Mouse (Mus musculus) C2C12 (cell line): ENCODE results near the gene Olfr561.

Experiments used
- CTCF ChIP-seq: IDR thresholded peaks from one replicate; pipeline ENCODE4 v1.5.1; 2011; ENCODE audit not compliant: control insufficient read depth, insufficient read depth, insufficient read length
- FOSL1 ChIP-seq: IDR thresholded peaks from one replicate; pipeline ENCODE4 v1.8.0; 2011; ENCODE audit warnings: mild to moderate bottlenecking, low read length; ENCODE audit not compliant: poor library complexity, insufficient read depth, severe bottlenecking
- MAX ChIP-seq: IDR thresholded peaks from one replicate; pipeline ENCODE4 v1.6.1; 2011; ENCODE audit warnings: mild to moderate bottlenecking, control low read depth
- MYOD1 ChIP-seq: IDR thresholded peaks from one replicate; pipeline ENCODE4 v1.6.1; 2011; ENCODE audit warnings: low read depth; ENCODE audit not compliant: control insufficient read depth, insufficient read length
- MYOG ChIP-seq: IDR thresholded peaks from one replicate; pipeline ENCODE4 v1.6.1; 2011; ENCODE audit not compliant: control insufficient read depth, insufficient read length; ENCODE audit errors: extremely low read depth
- USF1 ChIP-seq: IDR thresholded peaks from one replicate; pipeline ENCODE4 v1.6.1; 2011; ENCODE audit warnings: low read depth, mild to moderate bottlenecking, control low read depth, moderate library complexity

DNA sequence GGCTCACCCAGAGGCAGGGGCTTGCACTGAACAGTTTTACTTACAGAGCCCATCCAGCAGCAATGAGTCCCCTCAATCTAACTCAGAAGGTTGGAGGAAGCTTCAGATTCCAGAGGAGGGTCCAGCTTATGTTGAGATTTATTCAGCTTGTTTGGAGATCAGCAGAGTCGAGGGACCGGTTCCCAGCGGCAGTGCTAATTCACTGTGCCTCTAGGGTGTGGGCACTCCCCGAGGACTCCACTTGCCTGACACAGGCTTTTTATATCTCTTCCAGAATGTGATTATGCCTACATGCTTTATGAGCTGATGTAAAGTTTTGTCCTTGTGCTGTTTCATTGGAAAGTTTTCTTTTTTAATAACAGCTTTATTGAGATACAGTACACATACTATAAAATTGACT, 11.8 kb upstream of the Olfr561 start, which contains the start of the genes Olfr560 and Olfr78:
- TF ChIP-seq CTCF (no peak), MAX (no peak), MYOD1 (no peak), USF1 (no peak), MYOG (no peak), FOSL1 (no peak)
